Mouse (Mus musculus): ENCODE results near the gene Cplx2. TPM values are rescaled to one million over a fixed set of nuclear protein-coding genes. Genes with fewer than 3 reads are reported as not detected.

Cplx2 gene
- polyA plus RNA-seq, 1 experiment from 2014 or later, result 6.4 TPM

GRCm38 (mm10) chr13:54357420-54357819 lies 13.7 kb upstream of the Cplx2 start:
- Histone ChIP-seq H3K4me3 (ENCODE audit: low read length) (no peak overlapping the region), H3K9ac (ENCODE audit: low read depth, low read length) (no peak overlapping the region), H3K27me3 (ENCODE audit: control insufficient read depth, insufficient read depth, low read length) (no peaks in the 10 kb centered on the region), H3K27ac (ENCODE audit: low read depth, low read length) (no peak overlapping the region), H3K4me1 (ENCODE audit: control insufficient read depth, insufficient read depth, low read length) (no peaks in the 10 kb centered on the region), H3K9me3 (ENCODE audit: control insufficient read depth, low read length) (no peaks in the 10 kb centered on the region), H3K4me2 (replicated peaks; ENCODE audit: low read depth, low read length) (no peak overlapping the region), H3K36me3 (ENCODE audit: control insufficient read depth, insufficient read depth, low read length) (no peaks in the 10 kb centered on the region)
- ATAC-seq (ENCODE audit: low FRiP score, low TSS enrichment), result no peak
- WGBS, result 77% methylated on average over 4 of the region's 4 CpGs

- Histone ChIP-seq H3K4me1 (ENCODE audit: control insufficient read depth, insufficient read depth, low read length) (no peaks in the 10 kb centered on the region), H3K9ac (ENCODE audit: low read depth, low read length) (no peak overlapping the region), H3K27me3 (ENCODE audit: control insufficient read depth, insufficient read depth, low read length) (no peaks in the 10 kb centered on the region), H3K36me3 (ENCODE audit: control insufficient read depth, insufficient read depth, low read length) (no peaks in the 10 kb centered on the region), H3K27ac (ENCODE audit: low read depth, low read length) (no peak overlapping the region), H3K9me3 (ENCODE audit: control insufficient read depth, low read length) (no peaks in the 10 kb centered on the region), H3K4me2 (replicated peaks; ENCODE audit: low read depth, low read length) (no peak overlapping the region), H3K4me3 (ENCODE audit: low read length) (no peak overlapping the region)
- no peak for ATAC-seq (ENCODE audit: low FRiP score, low TSS enrichment)
- 82% methylated on average over 6 of the region's 6 CpGs for WGBS
These were observed 12.0 kb upstream of the Cplx2 start for GRCm38 (mm10) chr13:54359181-54359580.

- H3K4me1 ChIP-seq (ENCODE audit: control insufficient read depth, insufficient read depth, low read length), result no peaks in the 10 kb centered on the region
- 82% methylated on average over 7 of the region's 7 CpGs for WGBS
- no peaks in the 10 kb centered on the region for H3K36me3 ChIP-seq (ENCODE audit: control insufficient read depth, insufficient read depth, low read length)
- H3K9ac ChIP-seq (ENCODE audit: low read depth, low read length), result no peak overlapping the region
- H3K27ac ChIP-seq (ENCODE audit: low read depth, low read length), result no peak overlapping the region
- no peak overlapping the region for H3K4me3 ChIP-seq (ENCODE audit: low read length)
- H3K9me3 ChIP-seq (ENCODE audit: control insufficient read depth, low read length), result no peaks in the 10 kb centered on the region
- no peak for ATAC-seq (ENCODE audit: low FRiP score, low TSS enrichment)
- no peaks in the 10 kb centered on the region for H3K27me3 ChIP-seq (ENCODE audit: control insufficient read depth, insufficient read depth, low read length)
- no peak overlapping the region for H3K4me2 ChIP-seq (replicated peaks; ENCODE audit: low read depth, low read length)
These were observed 6.5 kb upstream of the Cplx2 start for GRCm38 (mm10) chr13:54364686-54365085.

- Histone ChIP-seq H3K9ac (ENCODE audit: low read depth, low read length) (no peak overlapping the region), H3K4me1 (ENCODE audit: control insufficient read depth, insufficient read depth, low read length) (peaks cover 8% of the 10 kb centered on the region; the same call in 1 of the 2 replicates), H3K4me3 (ENCODE audit: low read length) (no peak overlapping the region), H3K36me3 (ENCODE audit: control insufficient read depth, insufficient read depth, low read length) (no peaks in the 10 kb centered on the region), H3K9me3 (ENCODE audit: control insufficient read depth, low read length) (no peaks in the 10 kb centered on the region), H3K4me2 (replicated peaks; ENCODE audit: low read depth, low read length) (no peak overlapping the region), H3K27ac (ENCODE audit: low read depth, low read length) (no peak overlapping the region), H3K27me3 (ENCODE audit: control insufficient read depth, insufficient read depth, low read length) (peaks cover 8% of the 10 kb centered on the region; the same call in 1 of the 2 replicates)
- 78% methylated on average over 6 of the region's 6 CpGs for WGBS
- no peak for ATAC-seq (ENCODE audit: low FRiP score, low TSS enrichment)
These were observed 3.4 kb upstream of the Cplx2 start for GRCm38 (mm10) chr13:54367758-54368157.

DNA sequence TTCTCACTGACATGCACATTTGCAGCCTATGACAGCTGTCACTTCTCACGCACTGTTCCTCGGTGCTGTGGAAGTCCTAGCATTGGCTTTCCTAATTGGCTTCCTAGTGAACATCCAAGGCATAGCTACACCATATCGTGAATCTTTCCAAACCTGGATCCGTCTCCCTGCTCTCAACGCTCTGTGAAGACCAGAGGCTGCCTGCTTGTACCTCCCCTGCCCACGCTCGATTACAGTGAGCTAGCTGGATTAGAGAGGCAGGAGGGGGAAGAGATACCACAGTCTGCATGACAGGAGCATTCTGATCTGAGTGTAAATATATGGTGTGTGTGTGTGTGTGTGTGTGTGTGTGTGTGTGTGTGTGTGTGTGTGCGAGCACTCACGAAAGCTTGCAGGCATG lies 3.0 kb upstream of the Cplx2 start:
- 84% methylated on average over 9 of the region's 9 CpGs for WGBS
- Histone ChIP-seq H3K27me3 (ENCODE audit: control insufficient read depth, insufficient read depth, low read length) (peaks cover 8% of the 10 kb centered on the region; the same call in 1 of the 2 replicates), H3K4me2 (replicated peaks; ENCODE audit: low read depth, low read length) (no peak overlapping the region), H3K9ac (ENCODE audit: low read depth, low read length) (no peak overlapping the region), H3K9me3 (ENCODE audit: control insufficient read depth, low read length) (no peaks in the 10 kb centered on the region), H3K36me3 (ENCODE audit: control insufficient read depth, insufficient read depth, low read length) (no peaks in the 10 kb centered on the region), H3K27ac (ENCODE audit: low read depth, low read length) (no peak overlapping the region), H3K4me3 (ENCODE audit: low read length) (no peak overlapping the region), H3K4me1 (ENCODE audit: control insufficient read depth, insufficient read depth, low read length) (peaks cover 8% of the 10 kb centered on the region; the same call in 1 of the 2 replicates)
- no peak for ATAC-seq (ENCODE audit: low FRiP score, low TSS enrichment)

DNA sequence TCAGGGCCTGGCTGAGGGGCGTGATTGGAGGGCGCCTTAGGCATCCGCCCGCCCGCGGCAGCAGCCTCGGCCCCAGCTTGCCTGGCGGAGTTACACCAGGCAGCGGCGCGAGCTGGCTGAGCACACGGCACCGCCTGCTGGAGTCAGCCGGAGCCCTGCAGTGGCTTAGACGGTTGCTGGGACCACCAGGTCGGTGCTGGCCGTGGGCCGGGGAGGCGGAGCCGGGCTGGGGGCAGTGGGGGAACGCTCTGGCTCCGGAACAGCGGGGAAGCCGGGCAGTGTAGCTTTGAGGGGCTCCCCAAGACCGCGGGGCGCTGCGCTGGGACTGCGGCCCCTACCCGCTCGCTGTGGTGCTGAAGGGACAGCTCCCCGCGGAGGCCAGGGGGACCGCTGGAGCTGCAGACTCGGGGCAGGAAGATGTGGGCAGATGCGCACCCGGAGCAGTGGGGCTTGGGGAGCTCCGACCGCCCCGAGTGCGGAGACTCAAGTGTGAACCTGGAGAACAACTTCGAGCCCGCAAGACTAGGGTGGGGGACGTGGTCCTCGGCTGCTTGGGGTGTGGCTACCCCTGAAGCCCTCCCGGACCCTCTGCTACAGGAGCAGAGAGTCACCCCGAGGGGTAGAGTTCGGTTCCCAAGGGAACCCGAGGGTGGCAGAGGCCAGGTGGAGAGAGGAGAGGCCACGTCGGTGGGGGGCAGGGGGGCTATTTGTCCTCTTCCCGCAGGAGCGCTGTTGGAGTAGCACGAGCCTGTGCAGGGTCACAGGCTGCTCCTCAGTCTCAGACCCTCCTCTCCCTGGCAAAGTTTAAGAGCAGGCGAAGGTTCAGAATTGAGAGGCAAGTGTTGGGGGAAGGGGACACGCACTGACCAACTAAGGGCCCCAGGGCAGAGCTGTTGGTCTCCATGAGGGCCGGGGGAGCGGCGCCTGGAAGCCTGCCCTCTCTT lies 510 bp downstream of the Cplx2 start:
- peak overlapping the region; percentile 25; the same call in 1 of the 2 replicates for H3K4me3 ChIP-seq (ENCODE audit: low read length)
- no peak overlapping the region for H3K9ac ChIP-seq (ENCODE audit: low read depth, low read length)
- no peak overlapping the region for H3K27ac ChIP-seq (ENCODE audit: low read depth, low read length)
- peaks cover 8% of the 10 kb centered on the region; the same call in 1 of the 2 replicates for H3K4me1 ChIP-seq (ENCODE audit: control insufficient read depth, insufficient read depth, low read length)
- peak overlapping the region; percentile 50 for H3K4me2 ChIP-seq (replicated peaks; ENCODE audit: low read depth, low read length)
- under 1% methylated on average over 58 of the region's 59 CpGs for WGBS
- H3K9me3 ChIP-seq (ENCODE audit: control insufficient read depth, low read length), result no peaks in the 10 kb centered on the region
- H3K36me3 ChIP-seq (ENCODE audit: control insufficient read depth, insufficient read depth, low read length), result no peaks in the 10 kb centered on the region
- peaks cover 8% of the 10 kb centered on the region; the same call in 1 of the 2 replicates for H3K27me3 ChIP-seq (ENCODE audit: control insufficient read depth, insufficient read depth, low read length)
- ATAC-seq (ENCODE audit: low FRiP score, low TSS enrichment), result peak; percentile 89

- Histone ChIP-seq H3K27me3 (ENCODE audit: control insufficient read depth, insufficient read depth, low read length) (peaks cover 8% of the 10 kb centered on the region; the same call in 1 of the 2 replicates), H3K36me3 (ENCODE audit: control insufficient read depth, insufficient read depth, low read length) (no peaks in the 10 kb centered on the region), H3K27ac (ENCODE audit: low read depth, low read length) (no peak overlapping the region), H3K4me3 (ENCODE audit: low read length) (no peak overlapping the region), H3K4me2 (replicated peaks; ENCODE audit: low read depth, low read length) (no peak overlapping the region; the same call in 1 of the 2 replicates), H3K9ac (ENCODE audit: low read depth, low read length) (no peak overlapping the region), H3K4me1 (ENCODE audit: control insufficient read depth, insufficient read depth, low read length) (peaks cover 8% of the 10 kb centered on the region; the same call in 1 of the 2 replicates), H3K9me3 (ENCODE audit: control insufficient read depth, low read length) (no peaks in the 10 kb centered on the region)
- 8% methylated on average over 14 of the region's 16 CpGs for WGBS
- ATAC-seq (ENCODE audit: low FRiP score, low TSS enrichment), result no peak; the same call in 1 of the 2 replicates
These were observed 1.5 kb downstream of the Cplx2 start for GRCm38 (mm10) chr13:54372665-54373064.

GRCm38 (mm10) chr13:54374106-54374706 lies 3.1 kb downstream of the Cplx2 start:
- H3K4me3 ChIP-seq (ENCODE audit: low read length), result no peak overlapping the region
- H3K27me3 ChIP-seq (ENCODE audit: control insufficient read depth, insufficient read depth, low read length), result peaks cover 8% of the 10 kb centered on the region; the same call in 1 of the 2 replicates
- no peak for ATAC-seq (ENCODE audit: low FRiP score, low TSS enrichment)
- no peak overlapping the region for H3K9ac ChIP-seq (ENCODE audit: low read depth, low read length)
- H3K9me3 ChIP-seq (ENCODE audit: control insufficient read depth, low read length), result no peaks in the 10 kb centered on the region
- no peak overlapping the region for H3K27ac ChIP-seq (ENCODE audit: low read depth, low read length)
- WGBS, result 41% methylated on average over 9 of the region's 9 CpGs
- H3K36me3 ChIP-seq (ENCODE audit: control insufficient read depth, insufficient read depth, low read length), result no peaks in the 10 kb centered on the region
- no peak overlapping the region for H3K4me2 ChIP-seq (replicated peaks; ENCODE audit: low read depth, low read length)
- peaks cover 8% of the 10 kb centered on the region; the same call in 1 of the 2 replicates for H3K4me1 ChIP-seq (ENCODE audit: control insufficient read depth, insufficient read depth, low read length)

All from kidney, embryonic 14.5 days (tissue).